Mouse (Mus musculus) neural tube, embryonic 12.5 days (tissue): ENCODE data around the gene Pfn1. TPM values are rescaled to one million over a fixed set of nuclear protein-coding genes. Genes with fewer than 3 reads are reported as not detected.

Source experiments
- ATAC-seq: fragments of 200-750 bp; cut with Nextera tagmentation; 2 replicates; pipeline ENCODE4 v1.8.0; 2017; ENCODE audit warnings: low read depth, mild to moderate bottlenecking, moderate TSS enrichment, moderate library complexity; ENCODE audit not compliant: low FRiP score
- H3K27ac ChIP-seq: fragments of 300-500 bp; sonication (generic); 2 replicates; pipeline ENCODE4 v1.5.1; 2016
- H3K27me3 ChIP-seq: fragments of 300-500 bp; sonication (generic); replicated peaks from 2 replicates; pipeline ENCODE4 v1.6.1; 2016; ENCODE audit warnings: mild to moderate bottlenecking
- H3K36me3 ChIP-seq: fragments of 300-500 bp; sonication (generic); 2 replicates; pipeline ENCODE4 v1.6.1; 2016; ENCODE audit warnings: mild to moderate bottlenecking
- H3K4me1 ChIP-seq: fragments of 300-500 bp; sonication (generic); 2 replicates; pipeline ENCODE4 v1.6.1; 2016
- H3K4me2 ChIP-seq: fragments of 300-500 bp; sonication (generic); replicated peaks from 2 replicates; pipeline ENCODE4 v1.6.1; 2016; ENCODE audit warnings: mild to moderate bottlenecking
- H3K4me3 ChIP-seq: fragments of 300-500 bp; sonication (generic); 2 replicates; pipeline ENCODE4 v1.5.1; 2016
- H3K9ac ChIP-seq: fragments of 300-500 bp; sonication (generic); 2 replicates; pipeline ENCODE4 v1.6.1; 2016; ENCODE audit warnings: mild to moderate bottlenecking
- H3K9me3 ChIP-seq: fragments of 300-500 bp; sonication (generic); 2 replicates; pipeline ENCODE4 v1.6.1; 2016; ENCODE audit warnings: mild to moderate bottlenecking
- WGBS: fragments of 180-500 bp; shearing (Covaris S2); methylation state at CpG from one replicate; pipeline ENCODE4 v1.1.7; 2016; 5-methylcytosine and 5-hydroxymethylcytosine counted together
- polyA plus RNA-seq: library from polyadenylated mRNA; unstranded; fragments of >200 nt; fragmentation: Nextera tagmentation; extraction: Ambion mirVana; gene quantifications from 2 replicates; pipeline ENCODE4 v1.2.1, GENCODE M21; 2016

Pfn1 gene
- polyA plus RNA-seq: 1,155 and 1,157 TPM in 2 replicates

DNA sequence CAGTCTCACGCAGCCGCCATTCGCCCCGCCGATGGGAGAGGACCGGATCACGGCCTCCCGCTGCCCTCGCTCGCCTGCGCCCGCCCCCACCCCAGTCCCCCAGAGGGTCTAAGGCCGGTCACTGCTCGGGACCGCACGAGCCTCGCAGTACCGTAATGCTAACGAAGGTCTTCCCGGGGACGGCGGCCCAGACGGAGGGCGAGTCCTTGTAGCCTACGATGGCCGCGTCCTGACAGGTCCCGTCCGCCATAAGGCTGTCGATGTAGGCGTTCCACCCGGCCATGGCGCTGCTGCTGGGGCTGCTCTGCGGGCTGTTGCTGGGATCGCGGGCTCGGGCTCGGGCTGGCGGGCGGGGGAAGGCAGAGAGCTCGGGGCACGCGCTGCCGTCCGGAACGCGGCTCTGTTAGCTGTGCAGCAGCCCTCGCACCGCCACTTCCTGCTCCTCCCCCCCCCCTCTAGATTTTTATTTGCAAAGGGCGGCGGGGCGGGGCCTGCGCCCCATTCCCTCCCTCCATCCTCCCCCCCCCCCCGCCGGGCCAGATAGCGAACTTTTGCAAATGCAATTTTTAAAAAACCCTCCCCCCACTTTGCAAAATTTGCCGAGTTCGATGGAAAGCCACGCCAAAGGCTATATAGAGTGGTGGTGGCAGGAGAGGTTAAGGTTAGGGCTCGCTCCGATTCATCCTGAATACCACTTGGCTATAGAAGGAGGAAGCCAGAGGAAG, at the start of gene Pfn1:
Pfn1 (minus strand) TSS at position 447 of the 725 bp plus-strand sequence.
- Histone ChIP-seq H3K27ac (peak within 1 kb of the TSS; percentile 90), H3K27me3 (no peaks in the 10 kb centered on the region), H3K9me3 (no peaks in the 10 kb centered on the region), H3K4me1 (peaks cover 41% of the 10 kb centered on the region), H3K36me3 (peaks cover 32% of the 10 kb centered on the region), H3K9ac (peak within 1 kb of the TSS; percentile 97), H3K4me3 (peak within 1 kb of the TSS; percentile 98), H3K4me2 (peak within 1 kb of the TSS; percentile 97)
- ATAC-seq: peak; percentile 46
- WGBS: under 1% methylated on average over 60 of the region's 61 CpGs

- H3K4me2 ChIP-seq: no peak overlapping the region
- H3K9me3 ChIP-seq: no peaks in the 10 kb centered on the region
- no peak overlapping the region for H3K4me3 ChIP-seq
- H3K36me3 ChIP-seq: peaks cover 46% of the 10 kb centered on the region
- 80% methylated on average over 6 of the region's 6 CpGs for WGBS
- no peak for ATAC-seq
- no peaks in the 10 kb centered on the region for H3K27me3 ChIP-seq
- H3K9ac ChIP-seq: 0 out of 2 replicates have a peak overlapping the region, but pooled peaks have one; percentile 89
- no peak overlapping the region for H3K27ac ChIP-seq
- H3K4me1 ChIP-seq: peaks cover 22% of the 10 kb centered on the region
These were observed 48.3 kb upstream of the Pfn1 start for GRCm38 (mm10) chr11:70702781-70703180.

DNA sequence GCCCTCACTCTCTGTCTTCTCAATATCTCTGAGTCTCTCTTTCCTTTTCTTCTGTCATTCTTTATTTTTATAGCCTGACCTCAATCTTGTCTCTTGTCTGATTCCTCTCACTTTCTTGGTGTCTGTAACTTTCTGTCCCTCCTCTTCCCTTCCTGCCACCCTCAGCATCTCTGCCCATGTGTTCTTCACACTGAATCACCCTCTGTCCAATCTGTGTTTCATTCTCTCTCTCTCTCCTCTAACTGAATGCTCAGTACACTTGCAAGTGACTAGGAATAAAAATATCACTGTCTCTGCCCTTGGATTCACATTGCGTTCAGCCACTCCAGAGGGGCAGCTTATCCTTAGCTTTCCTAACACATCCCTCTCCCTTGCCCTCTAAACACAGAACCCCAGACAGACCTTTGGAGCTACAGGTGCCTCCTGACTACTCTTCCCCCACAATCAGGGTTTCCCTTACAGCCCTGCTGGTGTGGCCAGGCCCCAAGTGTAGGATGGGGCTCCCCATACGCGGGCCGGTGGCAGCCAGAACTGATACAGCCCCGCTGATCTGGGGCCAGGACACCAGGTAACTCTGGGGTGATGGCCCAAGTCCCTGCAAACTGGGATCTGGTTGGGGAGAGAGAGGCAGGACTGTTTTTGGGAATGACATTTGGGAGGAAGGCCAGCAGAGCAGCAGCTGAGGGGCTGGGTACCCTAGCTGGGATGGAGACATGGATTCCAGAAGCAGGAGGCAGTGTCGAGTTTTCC, 47.7 kb upstream of the Pfn1 start:
- no peaks in the 10 kb centered on the region for H3K9me3 ChIP-seq
- H3K36me3 ChIP-seq: peaks cover 40% of the 10 kb centered on the region
- H3K27ac ChIP-seq: no peak overlapping the region
- H3K27me3 ChIP-seq: no peaks in the 10 kb centered on the region
- no peak overlapping the region for H3K4me3 ChIP-seq
- H3K4me1 ChIP-seq: peaks cover 22% of the 10 kb centered on the region
- ATAC-seq: no peak
- peak overlapping the region; percentile 75 for H3K4me2 ChIP-seq
- WGBS: 82% methylated on average over 6 of the region's 6 CpGs
- peak overlapping the region; percentile 89 for H3K9ac ChIP-seq

DNA sequence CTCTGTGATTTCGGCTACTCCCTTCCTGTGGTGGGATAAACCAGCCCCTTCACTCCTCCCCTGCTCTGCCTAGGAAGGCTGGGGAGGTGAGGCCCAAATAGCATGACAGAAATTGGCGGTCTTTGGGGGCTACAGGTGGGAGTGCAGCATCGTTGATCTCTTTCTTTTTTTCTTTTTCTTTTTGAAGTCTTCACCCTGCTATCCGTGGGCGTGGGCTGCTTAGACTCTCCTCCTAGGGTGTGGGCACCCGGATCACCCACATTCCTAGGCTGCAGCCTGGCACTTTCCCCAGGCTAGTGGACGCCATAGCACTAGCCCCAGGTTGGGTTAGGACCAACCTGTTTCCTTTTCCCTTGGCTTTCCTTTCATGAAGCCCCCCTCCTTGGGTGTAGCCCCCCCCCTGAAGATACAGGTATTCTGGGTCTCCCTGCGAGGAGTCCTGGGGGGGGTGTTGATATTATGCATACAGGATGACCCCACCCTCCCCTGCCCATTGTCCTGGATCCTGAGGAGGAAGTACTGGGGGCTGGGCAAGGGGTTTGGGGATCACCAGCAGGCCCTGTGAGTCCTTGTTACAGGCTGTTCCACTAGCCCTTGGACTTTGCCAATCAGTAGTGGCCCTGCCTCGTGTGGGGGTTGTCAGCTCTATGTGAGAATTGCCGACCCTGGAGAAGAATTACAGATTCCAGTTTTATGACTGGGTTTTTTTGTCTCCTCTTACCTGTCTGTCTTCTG, 46.9 kb upstream of the Pfn1 start:
- ATAC-seq: no peak
- no peaks in the 10 kb centered on the region for H3K9me3 ChIP-seq
- peaks cover 33% of the 10 kb centered on the region for H3K36me3 ChIP-seq
- 9% methylated on average over 10 of the region's 10 CpGs for WGBS
- H3K9ac ChIP-seq: peak overlapping the region; percentile 89
- no peak overlapping the region; the same call in 1 of the 2 replicates for H3K27ac ChIP-seq
- H3K27me3 ChIP-seq: no peaks in the 10 kb centered on the region
- peaks cover 22% of the 10 kb centered on the region for H3K4me1 ChIP-seq
- peak overlapping the region; percentile 75 for H3K4me2 ChIP-seq
- H3K4me3 ChIP-seq: peak overlapping the region; percentile 82

DNA sequence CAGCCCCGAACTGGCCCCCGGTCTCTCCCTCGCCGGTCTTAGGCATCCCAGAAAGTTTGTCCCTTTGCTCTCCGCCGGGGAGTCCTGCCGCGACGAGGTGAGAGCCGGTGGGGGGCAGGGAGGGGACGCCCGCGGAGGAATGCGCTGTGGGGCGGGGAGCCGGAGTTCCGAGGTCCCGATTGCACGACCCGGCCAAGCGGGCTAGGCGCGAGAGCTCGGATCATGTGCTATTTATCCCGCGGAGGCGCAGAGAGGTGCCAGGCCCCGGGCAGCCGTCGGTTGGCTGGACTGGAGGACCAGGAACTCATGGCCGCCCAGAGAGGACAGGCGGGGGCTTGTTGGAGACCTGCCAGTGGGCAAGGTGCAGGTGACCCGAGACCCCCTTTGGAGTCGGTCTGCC, 46.2 kb upstream of the Pfn1 start:
- peak overlapping the region; percentile 89 for H3K9ac ChIP-seq
- peak overlapping the region; percentile 75 for H3K4me2 ChIP-seq
- peaks cover 25% of the 10 kb centered on the region for H3K36me3 ChIP-seq
- H3K4me1 ChIP-seq: peaks cover 22% of the 10 kb centered on the region
- no peaks in the 10 kb centered on the region for H3K27me3 ChIP-seq
- peak; percentile 52 for ATAC-seq
- H3K4me3 ChIP-seq: peak overlapping the region; percentile 82
- under 1% methylated on average over 34 of the region's 34 CpGs for WGBS
- 0 out of 2 replicates have a peak overlapping the region, but pooled peaks have one; percentile 76 for H3K27ac ChIP-seq
- H3K9me3 ChIP-seq: no peaks in the 10 kb centered on the region

GRCm38 (mm10) chr11:70699722-70700556, 45.5 kb upstream of the Pfn1 start, which contains the start of the genes Inca1 and Kif1c:
Gene Inca1 (minus strand): TSS chr11:70700155.
Gene Kif1c (plus strand): TSS chr11:70700548.
- peak; percentile 92 for ATAC-seq
- no peaks in the 10 kb centered on the region for H3K27me3 ChIP-seq
- peaks cover 18% of the 10 kb centered on the region for H3K36me3 ChIP-seq
- peak within 1 kb of the TSS; percentile 89 for H3K9ac ChIP-seq
- peak within 1 kb of the TSS; percentile 76; the same call in 1 of the 2 replicates for H3K27ac ChIP-seq
- H3K4me2 ChIP-seq: peak within 1 kb of the TSS; percentile 75
- WGBS: 1% methylated on average over 69 of the region's 69 CpGs
- no peaks in the 10 kb centered on the region for H3K9me3 ChIP-seq
- peak within 1 kb of the TSS; percentile 82 for H3K4me3 ChIP-seq
- H3K4me1 ChIP-seq: peaks cover 22% of the 10 kb centered on the region

GRCm38 (mm10) chr11:70699051-70699450, 44.6 kb upstream of the Pfn1 start:
- H3K36me3 ChIP-seq: peaks cover 10% of the 10 kb centered on the region
- H3K9me3 ChIP-seq: no peaks in the 10 kb centered on the region
- no peak overlapping the region for H3K27ac ChIP-seq
- no peak overlapping the region for H3K4me2 ChIP-seq
- H3K27me3 ChIP-seq: no peaks in the 10 kb centered on the region
- peaks cover 22% of the 10 kb centered on the region for H3K4me1 ChIP-seq
- 71% methylated on average over 2 of the region's 2 CpGs for WGBS
- H3K4me3 ChIP-seq: no peak overlapping the region
- no peak overlapping the region for H3K9ac ChIP-seq
- ATAC-seq: no peak

- 75% methylated on average over 3 of the region's 3 CpGs for WGBS
- Histone ChIP-seq H3K4me2 (no peak overlapping the region), H3K27ac (no peak overlapping the region), H3K4me3 (no peak overlapping the region), H3K9ac (no peak overlapping the region), H3K4me1 (peaks cover 19% of the 10 kb centered on the region), H3K36me3 (no peaks in the 10 kb centered on the region), H3K27me3 (no peaks in the 10 kb centered on the region), H3K9me3 (no peaks in the 10 kb centered on the region)
- ATAC-seq: no peak
These were observed 42.9 kb upstream of the Pfn1 start for GRCm38 (mm10) chr11:70697376-70697775.

DNA sequence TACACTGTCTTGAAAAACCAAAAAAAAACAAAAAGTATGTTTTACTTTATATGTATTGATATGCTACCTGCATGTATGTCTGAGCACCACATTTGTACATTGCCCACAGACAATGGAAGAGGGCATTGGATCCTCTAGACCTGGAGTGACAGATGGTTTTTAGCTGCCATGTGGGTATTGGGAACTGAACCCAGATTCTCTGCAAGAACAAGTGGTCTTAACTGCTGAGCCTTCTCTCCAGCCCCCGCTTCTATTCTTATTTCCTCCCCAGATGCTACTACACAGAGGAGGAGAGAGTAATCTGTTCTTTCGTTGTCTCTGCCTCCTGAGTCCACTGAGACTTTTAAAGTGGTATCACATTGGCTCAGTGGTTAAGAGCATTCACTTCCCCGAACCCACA, 39.1 kb upstream of the Pfn1 start:
- no peak overlapping the region for H3K4me3 ChIP-seq
- no peak overlapping the region for H3K9ac ChIP-seq
- H3K4me1 ChIP-seq: peaks cover 5% of the 10 kb centered on the region
- H3K9me3 ChIP-seq: no peaks in the 10 kb centered on the region
- no peak overlapping the region for H3K27ac ChIP-seq
- 72% methylated on average over 3 of the region's 3 CpGs for WGBS
- no peaks in the 10 kb centered on the region for H3K36me3 ChIP-seq
- no peak overlapping the region for H3K4me2 ChIP-seq
- H3K27me3 ChIP-seq: no peaks in the 10 kb centered on the region
- no peak for ATAC-seq

GRCm38 (mm10) chr11:70689578-70689977, 35.1 kb upstream of the Pfn1 start:
- 67% methylated on average over 4 of the region's 4 CpGs for WGBS
- Histone ChIP-seq H3K9me3 (no peaks in the 10 kb centered on the region), H3K27ac (no peak overlapping the region), H3K9ac (no peak overlapping the region), H3K4me2 (no peak overlapping the region), H3K36me3 (peaks cover 11% of the 10 kb centered on the region; the same call in 1 of the 2 replicates), H3K4me1 (peaks cover 12% of the 10 kb centered on the region), H3K4me3 (no peak overlapping the region), H3K27me3 (no peaks in the 10 kb centered on the region)
- no peak for ATAC-seq

DNA sequence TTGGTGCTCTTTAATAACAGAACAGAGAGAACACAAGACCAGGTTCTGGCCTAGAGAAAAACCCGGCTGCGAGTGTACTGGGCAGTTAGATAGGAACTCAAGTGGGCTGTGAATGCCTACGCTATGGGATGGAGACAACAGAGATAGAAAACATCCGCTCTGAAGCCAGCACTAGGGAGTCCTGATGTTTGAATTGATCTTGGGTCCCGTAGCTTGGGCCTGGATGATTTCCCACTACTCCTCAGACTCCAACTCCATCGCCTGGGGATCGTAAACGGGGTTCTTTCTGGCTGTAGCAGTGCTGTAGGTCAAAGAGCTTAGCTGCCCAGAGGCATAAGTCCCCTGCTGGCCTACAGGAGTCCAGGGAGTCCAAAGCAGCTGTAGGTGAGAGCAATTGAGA, 33.9 kb upstream of the Pfn1 start:
- peaks cover 12% of the 10 kb centered on the region for H3K4me1 ChIP-seq
- ATAC-seq: no peak
- H3K9ac ChIP-seq: peak overlapping the region; percentile 82
- H3K9me3 ChIP-seq: no peaks in the 10 kb centered on the region
- WGBS: 9% methylated on average over 8 of the region's 8 CpGs
- peak overlapping the region; percentile 78 for H3K4me3 ChIP-seq
- peaks cover 23% of the 10 kb centered on the region for H3K36me3 ChIP-seq
- no peak overlapping the region; the same call in 1 of the 2 replicates for H3K27ac ChIP-seq
- no peaks in the 10 kb centered on the region for H3K27me3 ChIP-seq
- H3K4me2 ChIP-seq: peak overlapping the region; percentile 91
